Mouse (Mus musculus): ENCODE results near the gene D17H6S53E. TPM values are rescaled to one million over a fixed set of nuclear protein-coding genes. Genes with fewer than 3 reads are reported as not detected.

The D17H6S53E gene
- polyA plus RNA-seq, 1 experiment = 4.3 TPM

DNA sequence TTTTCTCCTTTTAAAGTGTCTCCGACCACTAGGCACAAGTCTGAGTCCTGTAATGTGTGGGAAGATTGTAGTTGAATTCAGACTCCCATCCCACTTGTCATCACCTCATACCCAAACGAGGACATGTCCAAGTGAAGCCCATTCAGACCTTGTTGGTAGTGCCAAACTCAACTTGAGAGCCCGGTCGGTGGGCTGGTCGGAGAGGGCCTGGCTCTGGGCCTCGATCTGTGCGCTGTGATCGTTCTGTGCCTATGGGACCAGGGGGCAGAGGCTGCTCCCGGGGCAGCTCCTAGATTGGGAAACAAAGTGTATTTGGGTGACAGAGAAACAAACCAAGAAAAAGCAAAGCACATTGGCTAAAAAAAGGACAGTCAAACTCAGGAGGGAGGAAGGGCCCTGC is 26.9 kb downstream of the D17H6S53E start:
- no peaks in the 10 kb centered on the region for H3K4me1 ChIP-seq (ENCODE audit: control insufficient read depth, insufficient read depth, low read length)
- H3K27ac ChIP-seq (ENCODE audit: insufficient read depth, low read length) = no peak overlapping the region
- H3K36me3 ChIP-seq (ENCODE audit: control insufficient read depth, insufficient read depth, low read length, poor library complexity, severe bottlenecking) = peaks cover 94% of the 10 kb centered on the region
- H3K27me3 ChIP-seq (ENCODE audit: control insufficient read depth, insufficient read depth, low read length, poor library complexity, severe bottlenecking) = no peaks in the 10 kb centered on the region
- H3K9me3 ChIP-seq (replicated peaks; ENCODE audit: control insufficient read depth, insufficient read depth, low read length, poor library complexity, severe bottlenecking) = no peaks in the 10 kb centered on the region
- H3K4me3 ChIP-seq (ENCODE audit: low read depth, low read length) = no peak overlapping the region
- TF ChIP-seq EP300 (IDR thresholded peaks at IDR 0.05; ENCODE audit: insufficient read depth, low read depth, low read length) (no peak), CTCF (IDR thresholded peaks at IDR 0.05; ENCODE audit: low read depth, low read length) (no peak), POLR2A (IDR thresholded peaks at IDR 0.05; ENCODE audit: insufficient read depth, low read length) (no peak)
- H3K9ac ChIP-seq (ENCODE audit: low read depth, poor library complexity, severe bottlenecking) = no peak overlapping the region

DNA sequence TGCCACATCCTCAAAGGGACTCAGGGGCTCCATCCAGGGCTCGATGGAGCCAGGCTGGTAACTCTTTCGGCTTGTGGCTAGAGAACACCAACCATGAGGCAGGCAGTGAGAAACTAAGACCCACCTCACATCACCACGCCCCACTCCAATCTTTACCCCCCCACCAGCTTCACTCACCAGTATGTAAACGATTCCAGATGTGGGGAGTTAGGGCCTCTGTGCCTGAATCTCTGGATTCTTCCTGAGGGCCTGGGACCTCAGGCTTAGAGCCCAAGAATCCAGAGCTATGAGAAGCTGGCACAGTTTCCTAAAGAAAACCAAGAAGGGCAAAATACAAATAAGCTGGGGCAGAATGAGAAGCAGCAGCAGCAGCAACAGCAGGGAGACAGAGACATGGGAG is 27.8 kb downstream of the D17H6S53E start:
- no peak overlapping the region for H3K4me3 ChIP-seq (ENCODE audit: low read depth, low read length)
- H3K36me3 ChIP-seq (ENCODE audit: control insufficient read depth, insufficient read depth, low read length, poor library complexity, severe bottlenecking) = peaks cover 98% of the 10 kb centered on the region
- H3K4me1 ChIP-seq (ENCODE audit: control insufficient read depth, insufficient read depth, low read length) = no peaks in the 10 kb centered on the region
- H3K27me3 ChIP-seq (ENCODE audit: control insufficient read depth, insufficient read depth, low read length, poor library complexity, severe bottlenecking) = no peaks in the 10 kb centered on the region
- H3K9me3 ChIP-seq (replicated peaks; ENCODE audit: control insufficient read depth, insufficient read depth, low read length, poor library complexity, severe bottlenecking) = no peaks in the 10 kb centered on the region
- H3K9ac ChIP-seq (ENCODE audit: low read depth, poor library complexity, severe bottlenecking) = no peak overlapping the region
- TF ChIP-seq POLR2A (IDR thresholded peaks at IDR 0.05; ENCODE audit: insufficient read depth, low read length) = no peak
- TF ChIP-seq CTCF (IDR thresholded peaks at IDR 0.05; ENCODE audit: low read depth, low read length) = no peak
- TF ChIP-seq EP300 (IDR thresholded peaks at IDR 0.05; ENCODE audit: insufficient read depth, low read depth, low read length) = no peak
- H3K27ac ChIP-seq (ENCODE audit: insufficient read depth, low read length) = no peak overlapping the region

DNA sequence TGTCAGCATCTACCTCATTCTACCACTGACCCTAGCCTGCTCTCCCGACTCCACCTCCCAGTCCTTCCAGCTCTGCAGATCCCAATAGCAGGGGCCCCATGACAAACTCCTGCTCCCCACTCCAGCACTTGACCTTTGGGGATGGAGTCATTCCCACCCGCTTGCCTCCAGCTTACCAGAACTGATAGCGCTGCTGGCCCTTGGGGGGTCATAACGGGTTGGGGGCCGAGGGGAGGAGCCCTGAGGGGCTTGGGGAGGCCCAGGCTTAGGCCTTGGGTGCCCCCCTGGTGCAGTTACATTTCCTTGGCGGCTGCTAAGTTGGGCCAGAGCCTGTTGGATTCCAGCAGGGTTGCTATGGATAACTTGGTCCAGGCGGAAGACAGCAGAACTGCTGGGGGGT is 28.4 kb downstream of the D17H6S53E start:
- TF ChIP-seq EP300 (IDR thresholded peaks at IDR 0.05; ENCODE audit: insufficient read depth, low read depth, low read length) (no peak), CTCF (IDR thresholded peaks at IDR 0.05; ENCODE audit: low read depth, low read length) (no peak), POLR2A (IDR thresholded peaks at IDR 0.05; ENCODE audit: insufficient read depth, low read length) (no peak)
- no peak overlapping the region for H3K4me3 ChIP-seq (ENCODE audit: low read depth, low read length)
- H3K27me3 ChIP-seq (ENCODE audit: control insufficient read depth, insufficient read depth, low read length, poor library complexity, severe bottlenecking) = no peaks in the 10 kb centered on the region
- H3K4me1 ChIP-seq (ENCODE audit: control insufficient read depth, insufficient read depth, low read length) = no peaks in the 10 kb centered on the region
- no peaks in the 10 kb centered on the region for H3K9me3 ChIP-seq (replicated peaks; ENCODE audit: control insufficient read depth, insufficient read depth, low read length, poor library complexity, severe bottlenecking)
- peaks cover 98% of the 10 kb centered on the region for H3K36me3 ChIP-seq (ENCODE audit: control insufficient read depth, insufficient read depth, low read length, poor library complexity, severe bottlenecking)
- H3K9ac ChIP-seq (ENCODE audit: low read depth, poor library complexity, severe bottlenecking) = no peak overlapping the region
- no peak overlapping the region for H3K27ac ChIP-seq (ENCODE audit: insufficient read depth, low read length)

DNA sequence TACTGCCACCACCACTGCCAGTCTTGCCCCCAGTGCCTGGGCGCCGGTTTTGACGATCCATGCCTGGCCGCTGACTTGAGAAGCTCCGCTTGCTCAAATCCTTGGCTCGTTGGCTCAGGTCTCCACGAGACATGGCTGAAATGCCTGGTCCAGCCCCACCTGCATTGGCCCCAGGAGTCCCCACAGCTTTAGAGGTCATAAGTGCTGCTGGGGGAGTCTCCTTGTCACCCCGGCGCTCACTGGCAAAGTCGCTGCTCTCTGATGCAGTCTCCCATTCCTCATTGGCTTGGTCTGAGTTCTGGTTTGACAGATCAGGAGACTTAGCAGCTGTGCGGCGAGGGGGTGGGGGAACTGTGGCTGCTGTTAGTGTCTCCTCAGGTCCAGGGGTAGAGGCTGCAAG is 29.3 kb downstream of the D17H6S53E start:
- Histone ChIP-seq H3K9me3 (replicated peaks; ENCODE audit: control insufficient read depth, insufficient read depth, low read length, poor library complexity, severe bottlenecking) (no peaks in the 10 kb centered on the region), H3K4me1 (ENCODE audit: control insufficient read depth, insufficient read depth, low read length) (no peaks in the 10 kb centered on the region), H3K27me3 (ENCODE audit: control insufficient read depth, insufficient read depth, low read length, poor library complexity, severe bottlenecking) (no peaks in the 10 kb centered on the region), H3K36me3 (ENCODE audit: control insufficient read depth, insufficient read depth, low read length, poor library complexity, severe bottlenecking) (peaks cover 98% of the 10 kb centered on the region), H3K4me3 (ENCODE audit: low read depth, low read length) (no peak overlapping the region), H3K9ac (ENCODE audit: low read depth, poor library complexity, severe bottlenecking) (no peak overlapping the region), H3K27ac (ENCODE audit: insufficient read depth, low read length) (no peak overlapping the region)
- no peak for TF ChIP-seq EP300 (IDR thresholded peaks at IDR 0.05; ENCODE audit: insufficient read depth, low read depth, low read length)
- no peak for TF ChIP-seq CTCF (IDR thresholded peaks at IDR 0.05; ENCODE audit: low read depth, low read length)
- no peak for TF ChIP-seq POLR2A (IDR thresholded peaks at IDR 0.05; ENCODE audit: insufficient read depth, low read length)

DNA sequence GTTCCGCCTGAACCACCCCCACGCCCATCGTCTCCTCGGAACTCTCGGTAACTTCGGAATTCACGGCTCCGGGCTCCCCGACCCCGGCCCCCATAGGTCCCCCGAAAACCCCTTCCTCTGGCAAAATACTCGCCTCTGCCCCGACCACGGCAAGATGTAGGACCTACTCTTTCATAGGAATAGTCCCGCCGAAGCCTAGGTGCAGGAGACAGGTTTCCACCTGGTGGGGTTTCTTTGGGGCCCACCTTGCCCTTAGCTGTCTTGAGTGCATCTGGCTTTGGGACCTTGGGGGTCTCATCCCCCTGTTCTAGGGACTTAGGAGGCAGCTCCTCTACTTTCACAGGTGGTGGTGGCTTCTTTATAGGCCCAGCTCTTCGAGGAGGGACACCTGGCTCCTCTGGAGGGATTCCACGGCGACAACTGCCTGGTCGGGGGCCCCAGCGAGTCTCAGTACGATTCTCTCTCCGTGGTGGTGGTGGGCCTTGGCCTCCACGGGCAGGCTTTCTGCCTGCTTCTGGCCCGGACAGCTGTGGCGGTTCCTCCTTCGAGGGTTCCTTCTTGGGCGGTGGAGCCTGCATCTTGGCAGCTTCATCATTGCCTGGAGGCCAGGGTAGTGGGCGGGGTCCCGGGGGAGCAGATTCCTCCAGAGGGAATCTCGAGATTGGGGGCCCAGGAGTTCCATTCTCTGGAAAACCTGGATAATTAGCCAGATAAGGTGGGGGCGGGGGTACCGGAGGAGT is 30.5 kb downstream of the D17H6S53E start:
- Histone ChIP-seq H3K4me1 (ENCODE audit: control insufficient read depth, insufficient read depth, low read length) (no peaks in the 10 kb centered on the region), H3K27me3 (ENCODE audit: control insufficient read depth, insufficient read depth, low read length, poor library complexity, severe bottlenecking) (no peaks in the 10 kb centered on the region), H3K9ac (ENCODE audit: low read depth, poor library complexity, severe bottlenecking) (no peak overlapping the region), H3K36me3 (ENCODE audit: control insufficient read depth, insufficient read depth, low read length, poor library complexity, severe bottlenecking) (peaks cover 99% of the 10 kb centered on the region), H3K27ac (ENCODE audit: insufficient read depth, low read length) (no peak overlapping the region), H3K4me3 (ENCODE audit: low read depth, low read length) (no peak overlapping the region), H3K9me3 (replicated peaks; ENCODE audit: control insufficient read depth, insufficient read depth, low read length, poor library complexity, severe bottlenecking) (no peaks in the 10 kb centered on the region)
- no peak for TF ChIP-seq EP300 (IDR thresholded peaks at IDR 0.05; ENCODE audit: insufficient read depth, low read depth, low read length)

DNA sequence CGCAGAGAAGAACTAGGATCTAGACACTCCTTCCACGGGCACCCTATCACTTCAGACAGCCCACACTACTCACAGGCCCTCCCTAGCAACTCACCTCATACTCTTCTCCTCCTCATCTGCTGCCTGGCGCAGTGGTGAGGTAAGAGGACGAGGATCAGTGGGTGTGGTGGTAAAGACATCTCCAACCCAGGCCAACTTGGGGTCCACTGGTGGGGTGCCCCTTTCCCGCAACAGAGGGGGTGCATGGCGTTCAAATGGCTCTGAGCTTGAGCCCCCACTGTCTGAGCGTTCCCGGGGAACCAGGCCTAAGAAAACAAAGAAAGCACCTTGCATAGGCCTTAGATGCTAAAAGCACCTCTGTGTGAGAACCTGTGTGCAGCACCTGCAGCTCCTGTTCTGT is 31.1 kb downstream of the D17H6S53E start:
- no peak for TF ChIP-seq EP300 (IDR thresholded peaks at IDR 0.05; ENCODE audit: insufficient read depth, low read depth, low read length)
- no peak for TF ChIP-seq CTCF (IDR thresholded peaks at IDR 0.05; ENCODE audit: low read depth, low read length)
- TF ChIP-seq POLR2A (IDR thresholded peaks at IDR 0.05; ENCODE audit: insufficient read depth, low read length) = no peak
- H3K9me3 ChIP-seq (replicated peaks; ENCODE audit: control insufficient read depth, insufficient read depth, low read length, poor library complexity, severe bottlenecking) = no peaks in the 10 kb centered on the region
- H3K36me3 ChIP-seq (ENCODE audit: control insufficient read depth, insufficient read depth, low read length, poor library complexity, severe bottlenecking) = peaks cover 100% of the 10 kb centered on the region
- no peaks in the 10 kb centered on the region for H3K27me3 ChIP-seq (ENCODE audit: control insufficient read depth, insufficient read depth, low read length, poor library complexity, severe bottlenecking)
- H3K9ac ChIP-seq (ENCODE audit: low read depth, poor library complexity, severe bottlenecking) = no peak overlapping the region
- H3K4me3 ChIP-seq (ENCODE audit: low read depth, low read length) = no peak overlapping the region
- H3K4me1 ChIP-seq (ENCODE audit: control insufficient read depth, insufficient read depth, low read length) = no peaks in the 10 kb centered on the region
- H3K27ac ChIP-seq (ENCODE audit: insufficient read depth, low read length) = no peak overlapping the region
